Mouse (Mus musculus) T-cell, adult 2 months (primary cell): ENCODE measurements around the gene Zfp810.
"Not testable (repeated sequence)": the region's sequence is repeated elsewhere in the genome, so short reads cannot be mapped to it uniquely, and the experiment has no call there.

ENCODE experiments used
- DNase-seq: peaks from one replicate; pipeline ENCODE4 v3.0.0; 2022; ENCODE audit warnings: low spot score

Gene Zfp810

GRCm38 (mm10) chr9:22307156-22307919 lies at the start of gene Zfp810:
Zfp810 (minus strand) TSS chr9:22307648.
- peak; percentile 96 for DNase-seq

DNA sequence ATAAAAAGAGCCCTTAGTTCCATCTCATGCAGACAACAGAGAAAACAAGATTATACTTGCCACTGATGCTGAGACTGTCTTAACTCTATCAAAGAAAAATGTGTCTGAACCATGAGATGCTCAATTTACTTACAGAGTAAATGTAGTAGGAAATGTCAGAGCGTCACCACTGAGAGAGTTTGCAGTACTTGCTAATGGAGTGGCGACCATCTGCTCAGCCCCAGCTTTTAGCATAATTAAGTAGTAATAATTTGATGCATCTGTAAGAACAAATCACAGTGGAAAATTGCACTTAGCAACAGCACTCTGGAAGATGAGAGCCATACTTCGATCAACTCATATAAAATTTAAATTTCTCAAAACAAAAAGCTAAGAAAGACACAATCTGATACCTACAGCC lies 48.5 kb upstream of the Zfp810 start:
- DNase-seq: no peak

- DNase-seq: no peak
Measured at GRCm38 (mm10) chr9:22353901-22354300, 46.5 kb upstream of the Zfp810 start.

DNA sequence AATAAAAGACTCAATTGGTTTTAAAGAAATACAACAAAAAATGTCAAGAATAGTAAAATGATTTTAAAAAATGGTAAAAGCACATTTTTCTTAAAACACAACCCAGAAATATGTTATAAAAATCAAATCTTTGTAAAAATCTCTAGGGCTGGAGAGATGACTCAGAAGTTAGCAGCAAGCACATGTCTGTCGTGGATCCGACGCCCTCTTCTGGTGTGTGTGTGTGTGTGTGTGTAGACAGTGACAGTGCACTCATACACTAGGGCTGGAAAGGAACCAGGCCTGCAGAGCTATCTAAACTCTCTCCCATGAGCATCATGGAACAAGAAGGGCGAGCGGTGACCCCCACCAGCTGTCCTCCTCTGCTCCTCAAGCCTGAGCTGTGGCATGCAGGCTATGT lies 46.0 kb upstream of the Zfp810 start:
- DNase-seq: no peak

GRCm38 (mm10) chr9:22340331-22340730 lies 32.9 kb upstream of the Zfp810 start:
- DNase-seq: no peak

DNA sequence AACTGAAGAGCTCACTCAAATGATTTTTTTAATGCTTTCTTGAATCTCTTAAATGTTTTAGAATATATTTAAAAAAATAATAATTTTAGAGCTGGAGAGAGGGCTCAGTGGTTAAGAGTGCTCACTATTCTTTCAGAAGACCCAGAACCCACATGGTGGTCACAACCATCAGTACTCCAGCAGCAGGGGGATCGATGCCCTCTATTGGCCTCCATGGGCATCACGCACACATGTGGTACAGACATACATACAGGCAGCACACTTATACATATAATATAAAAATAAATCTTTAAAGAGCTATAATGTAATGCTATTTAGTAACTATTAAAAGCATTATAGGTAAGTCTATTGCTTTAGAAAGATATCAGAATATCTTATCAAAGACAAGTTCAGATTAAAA lies 29.8 kb upstream of the Zfp810 start:
- no peak for DNase-seq

DNA sequence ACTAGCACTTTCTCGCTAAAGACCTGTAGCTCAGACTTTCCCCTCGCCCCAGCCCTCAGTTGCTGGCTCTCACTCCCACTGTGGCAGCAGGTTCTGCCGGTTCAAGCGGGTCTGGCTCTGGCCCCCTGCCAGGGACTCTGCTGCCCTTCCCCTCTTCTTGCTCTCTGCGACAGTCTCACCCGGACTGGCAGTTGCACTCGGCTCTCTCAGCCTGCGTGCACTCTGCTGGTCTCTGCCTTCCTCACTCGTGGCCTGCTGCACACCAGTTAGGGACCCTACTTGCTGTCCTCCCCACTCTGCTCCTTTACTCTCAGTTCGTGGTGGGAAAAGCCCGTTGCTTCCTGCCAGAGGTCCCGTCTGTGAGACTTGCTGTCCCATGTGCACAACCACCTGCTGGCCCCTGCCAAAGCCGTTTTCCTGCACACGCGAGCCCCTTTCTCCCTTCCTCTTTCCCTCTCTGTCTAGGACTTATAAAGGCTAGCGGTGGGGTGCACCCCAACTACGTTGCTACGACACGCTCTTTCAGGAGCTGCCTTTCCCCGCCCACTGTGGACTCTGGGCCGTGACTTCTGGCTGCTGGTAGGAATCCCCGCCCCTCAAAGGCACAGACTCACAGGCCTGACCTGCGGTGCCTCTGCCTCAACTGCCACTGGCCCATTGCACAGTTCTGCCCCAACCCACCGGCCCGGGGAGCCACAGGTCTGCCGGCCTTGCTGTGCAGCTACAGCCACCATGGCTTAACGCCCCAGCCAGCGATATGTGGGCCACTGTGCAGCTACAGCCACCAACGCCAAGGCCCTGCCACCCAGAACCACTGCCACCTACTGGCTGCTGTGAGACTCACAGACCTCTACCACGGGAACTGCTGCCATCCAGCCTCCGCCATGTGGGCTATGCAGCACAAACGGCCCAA lies 20.3 kb upstream of the Zfp810 start:
- peak; percentile 86 for DNase-seq

- DNase-seq: no peak
Measured at GRCm38 (mm10) chr9:22327099-22327474, 19.6 kb upstream of the Zfp810 start.

GRCm38 (mm10) chr9:22324579-22324978 lies 17.1 kb upstream of the Zfp810 start:
- no peak for DNase-seq

GRCm38 (mm10) chr9:22322381-22323211 lies 15.1 kb upstream of the Zfp810 start:
- DNase-seq: no peak

DNA sequence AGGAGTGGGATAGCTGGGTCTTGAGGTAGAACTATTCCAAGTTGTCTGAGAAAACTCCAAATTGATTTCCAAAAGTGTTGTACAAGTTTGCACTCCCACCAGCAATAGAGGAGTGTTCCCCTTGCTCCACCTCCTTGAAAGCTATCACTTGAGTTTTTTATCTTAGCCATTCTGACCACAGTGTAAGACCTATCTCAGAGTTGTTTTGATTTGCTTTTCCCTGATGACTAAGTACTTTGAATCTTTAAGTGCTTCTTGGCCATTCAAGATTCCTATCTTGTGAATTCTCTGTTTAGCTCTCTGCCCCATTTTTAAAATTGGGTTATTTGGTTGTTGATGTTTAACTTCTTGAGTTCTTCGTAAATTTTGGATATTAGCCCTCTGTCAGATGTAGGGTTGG lies 11.7 kb upstream of the Zfp810 start:
- no peak for DNase-seq

- DNase-seq: not testable (repeated sequence)
Measured at GRCm38 (mm10) chr9:22316047-22316446, 8.6 kb upstream of the Zfp810 start.

DNA sequence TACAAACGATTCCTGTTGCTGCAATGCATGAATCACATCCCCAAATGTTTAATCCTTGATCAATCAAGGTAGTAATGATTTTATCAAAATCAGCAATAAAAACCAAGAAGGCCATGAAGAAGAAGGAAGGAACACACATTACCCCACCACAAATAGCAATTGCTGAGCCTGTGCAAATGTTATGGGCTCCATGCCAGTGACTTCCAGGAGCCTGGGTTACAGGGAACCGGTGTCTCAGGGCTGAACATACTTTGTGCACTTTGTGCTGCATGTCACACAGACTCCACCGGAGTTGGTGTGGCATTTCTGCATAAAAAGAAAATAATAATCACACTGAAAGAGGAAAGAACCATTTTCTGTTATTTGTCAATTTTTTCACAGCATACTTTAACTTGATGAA lies 6.6 kb upstream of the Zfp810 start:
- no peak for DNase-seq

DNA sequence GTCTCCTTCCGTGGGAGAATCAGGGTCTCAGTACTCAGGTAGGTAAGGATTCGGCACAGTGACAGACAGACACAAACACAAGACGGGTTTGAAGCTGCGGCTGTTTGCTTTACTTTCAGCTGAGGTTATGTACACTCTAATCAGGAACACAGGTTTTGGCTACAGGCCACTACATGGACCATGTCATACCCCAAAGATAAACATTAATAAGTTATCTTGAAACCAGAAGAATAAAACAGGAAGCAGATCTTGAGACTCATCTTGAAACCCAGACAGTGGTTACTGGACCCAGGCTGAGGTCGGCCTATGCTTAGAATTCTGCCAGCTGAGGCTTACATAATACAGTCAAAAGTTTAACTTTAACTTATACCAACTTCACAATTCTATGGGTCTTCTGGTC lies 5.8 kb upstream of the Zfp810 start:
- no peak for DNase-seq

GRCm38 (mm10) chr9:22309651-22310050 lies 2.2 kb upstream of the Zfp810 start:
- DNase-seq: no peak

- DNase-seq: not testable (repeated sequence)
Measured at GRCm38 (mm10) chr9:22307920-22308262, 443 bp upstream of the Zfp810 start.

DNA sequence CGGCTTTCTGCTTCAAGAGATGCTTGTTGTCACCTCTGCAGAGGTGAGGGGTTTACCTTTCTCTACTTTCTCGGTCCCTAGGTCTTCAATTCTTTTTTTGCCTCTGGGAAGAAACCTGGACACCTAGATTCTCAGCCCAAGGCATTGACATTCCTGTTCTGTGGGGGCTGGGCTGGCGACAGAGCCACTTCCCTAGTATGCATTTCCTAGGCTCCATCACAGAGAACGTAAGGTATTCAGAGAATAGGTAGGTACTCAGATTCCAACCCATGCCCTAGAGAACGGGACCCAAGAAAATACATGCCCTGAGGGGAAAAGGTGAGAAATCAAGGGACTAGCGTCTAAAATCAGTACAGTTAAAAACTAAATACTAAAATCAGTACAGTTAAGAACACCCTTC lies 722 bp downstream of the Zfp810 start:
- DNase-seq: no peak

DNA sequence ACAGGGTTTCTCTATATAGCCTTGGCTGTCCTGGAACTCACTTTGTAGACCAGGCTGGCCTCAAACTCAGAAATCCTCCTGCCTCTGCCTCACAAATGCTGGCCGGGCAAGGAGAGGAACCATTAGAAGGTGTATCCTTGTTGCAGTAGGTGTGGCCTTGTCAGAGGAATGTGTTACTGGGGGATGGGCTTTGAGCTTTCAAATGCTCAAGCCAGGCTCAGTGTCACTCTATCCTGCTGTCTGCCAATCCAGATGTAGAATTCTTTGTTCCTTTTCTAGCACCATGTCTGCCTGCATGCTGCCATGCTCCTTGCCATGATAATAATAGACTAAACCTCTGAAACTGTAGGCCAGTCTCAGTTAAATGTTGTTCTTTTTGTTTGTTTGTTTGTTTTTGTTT lies 5.2 kb downstream of the Zfp810 start:
- DNase-seq: no peak

DNA sequence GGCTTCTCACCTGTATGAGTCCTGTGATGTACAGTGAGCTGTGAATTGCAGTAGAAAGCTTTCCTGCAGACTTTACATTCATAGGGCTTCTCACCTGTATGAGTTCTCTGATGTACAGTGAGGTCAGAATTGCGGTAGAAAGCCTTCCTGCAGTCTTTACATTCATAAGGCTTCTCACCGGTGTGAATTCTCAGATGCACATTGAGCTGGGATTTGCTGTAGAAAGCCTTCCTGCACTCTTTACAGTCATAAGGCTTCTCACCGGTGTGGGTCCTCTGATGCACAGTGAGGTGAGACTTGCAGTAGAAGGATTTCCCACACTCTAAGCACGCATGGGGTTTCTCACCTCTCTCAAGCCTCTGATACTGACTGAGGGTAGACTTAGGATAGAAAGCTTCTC lies 28.7 kb downstream of the Zfp810 start:
- DNase-seq: no peak

GRCm38 (mm10) chr9:22268886-22269285 lies 38.6 kb downstream of the Zfp810 start:
- DNase-seq: no peak

DNA sequence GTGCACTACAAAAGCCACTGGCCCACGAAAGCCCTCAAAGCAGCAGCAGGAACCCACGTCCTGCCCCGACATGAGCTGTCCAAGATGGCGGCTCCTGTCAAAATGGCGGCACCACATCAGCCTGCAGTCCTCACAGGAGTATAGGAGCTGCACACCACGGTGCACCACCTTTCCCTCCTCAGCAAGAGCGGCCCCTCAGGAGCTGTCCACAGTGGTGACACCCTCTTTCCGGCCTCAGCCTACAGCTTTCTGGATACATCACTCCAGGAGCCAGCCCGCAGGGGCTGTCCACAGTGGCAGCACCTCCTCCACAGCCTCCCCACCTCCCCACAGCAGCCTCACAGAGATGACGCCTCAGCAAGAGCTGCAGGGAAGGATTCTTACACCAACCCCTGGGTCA lies 44.8 kb downstream of the Zfp810 start:
- DNase-seq: no peak

DNA sequence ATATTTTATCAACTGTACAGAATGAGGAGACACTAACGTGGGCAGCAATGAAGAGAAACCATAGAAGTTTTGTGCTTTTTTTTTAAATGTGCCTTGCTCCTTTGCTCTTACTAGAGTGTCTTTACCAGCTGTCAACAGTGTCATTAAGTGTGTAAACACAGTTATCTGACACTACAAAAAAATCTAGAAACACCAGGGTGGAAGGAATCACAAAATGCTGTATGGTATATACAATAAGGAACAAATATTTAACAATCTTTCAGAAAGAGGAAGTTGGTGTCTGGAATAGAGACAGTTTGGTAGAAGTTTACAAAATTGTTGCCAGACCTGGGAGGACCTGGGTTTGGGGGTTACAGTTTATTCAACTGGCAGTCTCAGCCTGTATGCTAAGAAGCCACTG lies 45.9 kb downstream of the Zfp810 start:
- no peak for DNase-seq

DNA sequence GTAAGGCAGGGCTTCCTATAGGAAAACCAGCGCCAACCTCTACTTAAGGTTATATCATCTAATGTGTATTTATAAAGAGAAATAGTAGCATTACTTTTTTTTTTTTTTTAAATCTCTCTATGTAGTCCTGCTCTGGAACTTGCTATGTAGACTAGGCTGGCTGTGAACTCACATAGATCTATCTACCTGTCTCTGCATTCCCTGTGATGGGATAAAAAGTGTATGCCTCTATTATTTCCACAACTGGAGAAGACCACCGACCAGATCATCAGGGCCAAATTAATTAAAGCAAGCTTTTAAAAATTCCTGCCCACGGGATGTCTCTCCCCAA lies 47.4 kb downstream of the Zfp810 start:
- DNase-seq: no peak
